Mouse (Mus musculus) hindbrain, embryonic 14.5 days (tissue): ENCODE results near the gene Olfr1199. TPM values are rescaled to one million over a fixed set of nuclear protein-coding genes. Genes with fewer than 3 reads are reported as not detected.

Source experiments
- ATAC-seq: fragments of 200-750 bp; cut with Nextera tagmentation; 2 replicates; pipeline ENCODE4 v1.8.0; 2017; ENCODE audit warnings: moderate number of reproducible peaks, mild to moderate bottlenecking, moderate TSS enrichment, moderate library complexity; ENCODE audit not compliant: low FRiP score
- DNase-seq: peaks from one replicate; pipeline ENCODE4 v3.0.0-alpha.2; 2015; ENCODE audit warnings: low spot score
- H3K27ac ChIP-seq: fragments of 300-500 bp; sonication (generic); 2 replicates; pipeline ENCODE4 v1.5.1; 2014; ENCODE audit warnings: mild to moderate bottlenecking, moderate library complexity
- H3K27me3 ChIP-seq: fragments of 300-500 bp; sonication (generic); 2 replicates; pipeline ENCODE4 v1.6.1; 2014; ENCODE audit warnings: mild to moderate bottlenecking, low read length, mixed read lengths; ENCODE audit not compliant: control insufficient read depth, insufficient read depth
- H3K36me3 ChIP-seq: fragments of 300-500 bp; sonication (generic); replicated peaks from 2 replicates; pipeline ENCODE4 v1.6.1; 2014; ENCODE audit not compliant: control insufficient read depth, insufficient read depth
- H3K4me1 ChIP-seq: fragments of 300-500 bp; sonication (generic); replicated peaks from 2 replicates; pipeline ENCODE4 v1.6.1; 2014; ENCODE audit warnings: antibody characterized with exemption, low read length, mixed read lengths; ENCODE audit not compliant: control insufficient read depth, insufficient read depth
- H3K4me2 ChIP-seq: fragments of 300-500 bp; sonication (generic); replicated peaks from 2 replicates; pipeline ENCODE4 v1.6.1; 2014; ENCODE audit warnings: mild to moderate bottlenecking, moderate library complexity
- H3K4me3 ChIP-seq: fragments of 300-500 bp; sonication (generic); replicated peaks from 2 replicates; pipeline ENCODE4 v1.5.1; 2014; ENCODE audit warnings: mild to moderate bottlenecking, low read length
- H3K9ac ChIP-seq: fragments of 300-500 bp; sonication (generic); 2 replicates; pipeline ENCODE4 v1.6.1; 2014
- H3K9me3 ChIP-seq: fragments of 300-500 bp; sonication (generic); 2 replicates; pipeline ENCODE4 v1.6.1; 2016; ENCODE audit warnings: low read length; ENCODE audit not compliant: control insufficient read depth
- WGBS: fragments of 180-500 bp; shearing (Covaris S2); extraction: QIAGEN DNeasy Blood & Tissue Kit; methylation state at CpG from one replicate; pipeline ENCODE4 v1.1.7; 2014; 5-methylcytosine and 5-hydroxymethylcytosine counted together
- polyA plus RNA-seq: library from polyadenylated mRNA; unstranded; fragments of >200 nt; fragmentation: Nextera tagmentation; extraction: Ambion mirVana; gene quantifications from 2 replicates; pipeline ENCODE4 v1.2.1, GENCODE M21; 2014

Gene Olfr1199
- polyA plus RNA-seq: not detected in 2 replicates

GRCm38 (mm10) chr2:88760369-88760768 is at the start of gene Olfr1199:
Gene Olfr1199 (minus strand): TSS chr2:88760469.
- ATAC-seq: no peak
- Histone ChIP-seq H3K36me3 (no peaks in the 10 kb centered on the region), H3K9me3 (no peaks in the 10 kb centered on the region), H3K4me1 (no peaks in the 10 kb centered on the region), H3K4me3 (no peak within 1 kb of the TSS), H3K27me3 (no peaks in the 10 kb centered on the region), H3K27ac (no peak within 1 kb of the TSS), H3K9ac (no peak within 1 kb of the TSS), H3K4me2 (no peak within 1 kb of the TSS)
- DNase-seq: no peak
- WGBS: 88% methylated on average over 2 of the region's 2 CpGs

- 83% methylated on average over 6 of the region's 6 CpGs for whole genome bisulfite sequencing
- H3K27ac ChIP-seq: no peak within 1 kb of the TSS
- no peaks in the 10 kb centered on the region for H3K4me1 ChIP-seq
- no peaks in the 10 kb centered on the region for H3K27me3 ChIP-seq
- H3K9me3 ChIP-seq: no peaks in the 10 kb centered on the region
- no peaks in the 10 kb centered on the region for H3K36me3 ChIP-seq
- DNase-seq (no peak), ATAC-seq (no peak)
- no peak within 1 kb of the TSS for H3K9ac ChIP-seq
- no peak within 1 kb of the TSS for H3K4me3 ChIP-seq
- H3K4me2 ChIP-seq: no peak within 1 kb of the TSS
Measured at GRCm38 (mm10) chr2:88792736-88793135, 32.5 kb upstream of the Olfr1199 start, which contains the start of gene Olfr1201. Gene Olfr1201 (plus strand): TSS chr2:88793036.

- Histone ChIP-seq H3K4me1 (no peaks in the 10 kb centered on the region), H3K9ac (no peak within 1 kb of the TSS), H3K27ac (no peak within 1 kb of the TSS), H3K4me3 (no peak within 1 kb of the TSS), H3K27me3 (no peaks in the 10 kb centered on the region), H3K36me3 (no peaks in the 10 kb centered on the region), H3K4me2 (no peak within 1 kb of the TSS), H3K9me3 (no peaks in the 10 kb centered on the region)
- DNase-seq (no peak), ATAC-seq (no peak)
- whole genome bisulfite sequencing: 88% methylated on average over 2 of the region's 2 CpGs
Measured at GRCm38 (mm10) chr2:88770388-88770787, 10.1 kb upstream of the Olfr1199 start, which contains the start of gene Olfr1200. Gene Olfr1200 (minus strand): TSS chr2:88770488.

GRCm38 (mm10) chr2:88751270-88751669 is 9.0 kb downstream of the Olfr1199 start, which contains the start of gene Olfr1198:
Gene Olfr1198 (minus strand): TSS chr2:88751370.
- Histone ChIP-seq H3K36me3 (no peaks in the 10 kb centered on the region), H3K4me2 (no peak within 1 kb of the TSS), H3K27me3 (no peaks in the 10 kb centered on the region), H3K9ac (no peak within 1 kb of the TSS), H3K4me1 (no peaks in the 10 kb centered on the region), H3K9me3 (no peaks in the 10 kb centered on the region), H3K4me3 (no peak within 1 kb of the TSS), H3K27ac (no peak within 1 kb of the TSS)
- no peak for ATAC-seq
- DNase-seq: no peak
- WGBS: 94% methylated on average over 2 of the region's 2 CpGs

- ATAC-seq (no peak), DNase-seq (no peak)
- Histone ChIP-seq H3K9ac (no peak overlapping the region), H3K27ac (no peak overlapping the region), H3K4me3 (no peak overlapping the region), H3K4me1 (no peaks in the 10 kb centered on the region), H3K27me3 (no peaks in the 10 kb centered on the region), H3K4me2 (no peak overlapping the region), H3K9me3 (no peaks in the 10 kb centered on the region), H3K36me3 (no peaks in the 10 kb centered on the region)
- 76% methylated on average over 3 of the region's 3 CpGs for WGBS
Measured at GRCm38 (mm10) chr2:88743379-88743778, 16.9 kb downstream of the Olfr1199 start.

- Histone ChIP-seq H3K4me2 (no peak within 1 kb of the TSS), H3K36me3 (no peaks in the 10 kb centered on the region), H3K4me1 (no peaks in the 10 kb centered on the region), H3K9ac (no peak within 1 kb of the TSS), H3K4me3 (no peak within 1 kb of the TSS), H3K27me3 (no peaks in the 10 kb centered on the region), H3K9me3 (no peaks in the 10 kb centered on the region), H3K27ac (no peak within 1 kb of the TSS)
- DNase-seq (no peak), ATAC-seq (no peak)
- WGBS: 91% methylated on average over 1 of the region's 1 CpGs
Measured at GRCm38 (mm10) chr2:88732266-88732665, 28.0 kb downstream of the Olfr1199 start, which contains the start of gene Olfr1197. Gene Olfr1197 (minus strand): TSS chr2:88732366.

- Histone ChIP-seq H3K9me3 (no peaks in the 10 kb centered on the region), H3K4me2 (no peak within 1 kb of the TSS)
- 91% methylated on average over 2 of the region's 2 CpGs for WGBS
Measured at GRCm38 (mm10) chr2:88704497-88704896, 55.8 kb downstream of the Olfr1199 start, which contains the start of gene Olfr1196. Gene Olfr1196 (minus strand): TSS chr2:88704597.

More at GRCm38 (mm10) chr2:88704497-88704896, 55.8 kb downstream of the Olfr1199 start, which contains the start of gene Olfr1196:
- ATAC-seq: no peak
- H3K27ac ChIP-seq: no peak within 1 kb of the TSS
- no peaks in the 10 kb centered on the region for H3K4me1 ChIP-seq
- H3K9ac ChIP-seq: no peak within 1 kb of the TSS
- no peak within 1 kb of the TSS for H3K4me3 ChIP-seq
- DNase-seq: no peak
- H3K36me3 ChIP-seq: no peaks in the 10 kb centered on the region
- no peaks in the 10 kb centered on the region for H3K27me3 ChIP-seq

Other genes starting within 250 kb of the Olfr1199 start
- gene Olfr1186, start 241.9 kb downstream of the Olfr1199 start, polyA plus RNA-seq: not detected in 2 replicates
- not detected in 2 replicates for gene Olfr1188, start 203.5 kb downstream of the Olfr1199 start, polyA plus RNA-seq
- gene Olfr1189, start 174.0 kb downstream of the Olfr1199 start, polyA plus RNA-seq: not detected in 2 replicates
- gene Olfr1191-ps1, start 119.9 kb downstream of the Olfr1199 start, polyA plus RNA-seq: not detected in 2 replicates
- not detected in 2 replicates for gene Olfr1192-ps1, start 112.0 kb downstream of the Olfr1199 start, polyA plus RNA-seq
- gene Olfr1193, start 84.8 kb downstream of the Olfr1199 start, polyA plus RNA-seq: not detected in 2 replicates
- gene Olfr1195, start 71.3 kb downstream of the Olfr1199 start, polyA plus RNA-seq: not detected in 2 replicates
- gene Olfr1196, start 55.9 kb downstream of the Olfr1199 start, polyA plus RNA-seq: not detected in 2 replicates
- gene Olfr1197, start 28.1 kb downstream of the Olfr1199 start, polyA plus RNA-seq: not detected in 2 replicates
- not detected in 2 replicates for gene Olfr1198, start 9.1 kb downstream of the Olfr1199 start, polyA plus RNA-seq
- gene Olfr1200, start 10.0 kb upstream of the Olfr1199 start, polyA plus RNA-seq: not detected in 2 replicates
- not detected in 2 replicates for gene Olfr1201, start 32.6 kb upstream of the Olfr1199 start, polyA plus RNA-seq
- gene Olfr1202, start 54.0 kb upstream of the Olfr1199 start, polyA plus RNA-seq: not detected in 2 replicates
- not detected in 2 replicates for gene Olfr1205, start 69.3 kb upstream of the Olfr1199 start, polyA plus RNA-seq
- not detected in 2 replicates for gene Olfr1204, start 88.8 kb upstream of the Olfr1199 start, polyA plus RNA-seq
- not detected in 2 replicates for gene Olfr1206, start 102.8 kb upstream of the Olfr1199 start, polyA plus RNA-seq
- gene Olfr1208, start 141.8 kb upstream of the Olfr1199 start, polyA plus RNA-seq: not detected in 2 replicates
- gene Olfr1209, start 154.7 kb upstream of the Olfr1199 start, polyA plus RNA-seq: not detected in 2 replicates
- gene Olfr1211, start 177.6 kb upstream of the Olfr1199 start, polyA plus RNA-seq: not detected in 2 replicates
- gene Olfr1212, start 193.5 kb upstream of the Olfr1199 start, polyA plus RNA-seq: not detected in 2 replicates
- gene Gm13762, start 219.8 kb upstream of the Olfr1199 start, polyA plus RNA-seq: 0.10 TPM in 1 of 2 replicates, not detected in the other
- gene Olfr1214, start 232.2 kb upstream of the Olfr1199 start, polyA plus RNA-seq: not detected in 2 replicates
- not detected in 2 replicates for gene Olfr1215, start 246.5 kb upstream of the Olfr1199 start, polyA plus RNA-seq